Mouse (Mus musculus) ES-Bruce4 (cell line): ENCODE data around the gene Slc39a1. TPM values are rescaled to one million over a fixed set of nuclear protein-coding genes. Genes with fewer than 3 reads are reported as not detected.

Experiments used
- H3K27ac ChIP-seq: 2 replicates; pipeline ENCODE4 v1.5.1; 2012; ENCODE audit warnings: low read length, inconsistent platforms; ENCODE audit not compliant: insufficient read depth
- H3K27me3 ChIP-seq: 2 replicates; pipeline ENCODE4 v1.6.1; 2012; ENCODE audit warnings: mild to moderate bottlenecking, low read length, inconsistent platforms; ENCODE audit not compliant: control insufficient read depth, poor library complexity, insufficient read depth, severe bottlenecking
- H3K36me3 ChIP-seq: 2 replicates; pipeline ENCODE4 v1.6.1; 2012; ENCODE audit warnings: inconsistent platforms, mild to moderate bottlenecking, low read length, moderate library complexity; ENCODE audit not compliant: control insufficient read depth, poor library complexity, insufficient read depth, severe bottlenecking
- H3K4me1 ChIP-seq: one replicate; pipeline ENCODE4 v1.8.1; 2011; ENCODE audit warnings: low read length; ENCODE audit not compliant: control insufficient read depth, insufficient read depth
- H3K4me3 ChIP-seq: 2 replicates; pipeline ENCODE4 v1.5.1; 2011; ENCODE audit warnings: low read depth, mild to moderate bottlenecking, low read length
- H3K9ac ChIP-seq: 2 replicates; pipeline ENCODE4 v1.6.1; 2012; ENCODE audit warnings: low read depth, mild to moderate bottlenecking, inconsistent platforms; ENCODE audit not compliant: poor library complexity, severe bottlenecking
- H3K9me3 ChIP-seq: replicated peaks from 2 replicates; pipeline ENCODE4 v1.6.1; 2012; ENCODE audit warnings: mild to moderate bottlenecking, low read length, inconsistent platforms; ENCODE audit not compliant: control insufficient read depth, poor library complexity, insufficient read depth, severe bottlenecking
- CTCF ChIP-seq: IDR thresholded peaks from one replicate; pipeline ENCODE4 v1.8.1; 2011; ENCODE audit warnings: low read depth, low read length
- EP300 ChIP-seq: IDR thresholded peaks from 2 replicates; pipeline ENCODE4 v1.6.1; 2011; ENCODE audit warnings: low read depth, low read length; ENCODE audit not compliant: insufficient read depth
- POLR2A ChIP-seq: IDR thresholded peaks from one replicate; pipeline ENCODE4 v1.8.1; 2011; ENCODE audit warnings: low read length; ENCODE audit not compliant: insufficient read depth
- polyA plus RNA-seq: library from polyadenylated mRNA; stranded (reverse); fragments of >200 nt; gene quantifications from 2 replicates; pipeline ENCODE4 v1.2.4, GENCODE M21; 2011; ENCODE audit warnings: low read depth; ENCODE audit not compliant: missing spikeins, insufficient read depth, insufficient read length

The Slc39a1 gene
- polyA plus RNA-seq, 1 experiment = 62.4 TPM

DNA sequence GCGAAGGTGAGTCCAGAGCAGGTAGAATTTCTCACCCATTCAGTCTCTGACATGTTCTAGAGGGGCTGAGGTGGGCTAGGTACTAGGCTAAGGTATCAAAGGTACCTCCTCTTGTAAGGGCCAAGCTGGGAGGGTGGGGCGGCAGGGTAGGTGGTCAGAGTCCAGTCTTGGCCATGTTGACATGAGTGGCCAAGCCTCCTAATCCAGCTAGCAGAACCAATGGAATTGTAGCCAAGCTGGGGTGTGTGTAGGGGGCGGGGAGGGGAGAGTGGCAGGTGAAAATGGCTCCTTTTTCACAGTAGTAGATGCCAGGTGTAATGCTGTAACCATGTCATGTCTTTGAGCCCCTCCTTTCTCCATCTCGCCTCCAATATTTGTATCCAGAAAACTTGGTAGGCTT is 10.5 kb downstream of the Slc39a1 start:
- Histone ChIP-seq H3K9ac (no peak overlapping the region), H3K27me3 (no peaks in the 10 kb centered on the region), H3K9me3 (no peaks in the 10 kb centered on the region), H3K36me3 (peaks cover 15% of the 10 kb centered on the region), H3K27ac (no peak overlapping the region), H3K4me1 (no peaks in the 10 kb centered on the region), H3K4me3 (no peak overlapping the region)
- TF ChIP-seq POLR2A (no peak), EP300 (no peak), CTCF (no peak)

DNA sequence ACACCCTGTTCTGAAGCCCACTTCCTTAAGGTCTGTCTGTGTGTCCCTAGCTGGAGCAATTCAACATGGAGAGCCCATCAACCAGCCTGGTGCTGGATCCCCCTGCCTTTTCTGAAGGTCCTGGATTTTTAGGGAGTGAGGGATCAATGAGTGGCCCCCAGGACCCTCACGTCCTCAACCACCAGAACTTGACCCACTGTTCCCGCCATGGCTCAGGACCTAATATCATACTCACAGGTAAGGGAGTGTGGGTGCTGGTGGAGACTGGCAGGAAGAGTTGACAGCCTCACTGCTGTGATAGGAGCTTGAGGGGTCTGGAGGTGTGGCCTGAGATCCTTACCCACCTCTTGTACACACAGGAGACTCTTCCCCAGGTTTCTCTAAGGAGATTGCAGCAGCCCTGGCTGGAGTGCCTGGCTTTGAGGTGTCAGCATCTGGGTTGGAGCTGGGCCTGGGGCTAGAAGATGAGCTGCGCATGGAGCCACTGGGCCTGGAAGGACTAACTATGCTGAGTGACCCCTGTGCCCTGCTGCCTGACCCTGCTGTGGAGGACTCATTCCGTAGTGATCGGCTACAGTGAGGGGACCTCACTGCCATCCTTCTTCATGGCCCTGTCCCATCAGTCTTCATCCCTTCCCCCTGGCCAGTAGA is 15.3 kb downstream of the Slc39a1 start:
- Histone ChIP-seq H3K9me3 (no peaks in the 10 kb centered on the region), H3K4me1 (no peaks in the 10 kb centered on the region), H3K27me3 (no peaks in the 10 kb centered on the region), H3K4me3 (no peak overlapping the region), H3K27ac (no peak overlapping the region), H3K9ac (no peak overlapping the region), H3K36me3 (peaks cover 12% of the 10 kb centered on the region)
- TF ChIP-seq EP300 = no peak
- TF ChIP-seq POLR2A = no peak
- TF ChIP-seq CTCF = no peak

DNA sequence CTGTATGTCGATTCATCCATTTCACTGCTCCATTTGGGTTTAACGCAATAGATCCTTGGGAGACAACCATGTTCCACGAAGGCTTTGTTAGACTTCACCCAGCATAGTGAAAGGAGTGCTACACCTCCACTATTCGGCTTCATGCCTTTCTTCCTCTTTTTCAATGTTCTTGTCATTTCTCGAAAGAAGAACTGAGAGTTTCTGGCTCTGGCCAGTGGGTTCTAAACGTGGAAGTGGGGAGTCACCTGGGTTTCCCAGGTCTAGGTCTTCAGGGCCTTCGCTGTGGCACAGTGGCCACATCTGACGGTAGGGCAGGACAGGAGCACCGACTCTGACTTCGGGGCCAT is 16.7 kb downstream of the Slc39a1 start:
- no peaks in the 10 kb centered on the region for H3K27me3 ChIP-seq
- H3K9me3 ChIP-seq = no peaks in the 10 kb centered on the region
- H3K27ac ChIP-seq = no peak overlapping the region
- H3K4me1 ChIP-seq = no peaks in the 10 kb centered on the region
- TF ChIP-seq CTCF = no peak
- no peak for TF ChIP-seq POLR2A
- TF ChIP-seq EP300 = no peak
- no peak overlapping the region for H3K4me3 ChIP-seq
- H3K9ac ChIP-seq = no peak overlapping the region
- peaks cover 5% of the 10 kb centered on the region for H3K36me3 ChIP-seq

DNA sequence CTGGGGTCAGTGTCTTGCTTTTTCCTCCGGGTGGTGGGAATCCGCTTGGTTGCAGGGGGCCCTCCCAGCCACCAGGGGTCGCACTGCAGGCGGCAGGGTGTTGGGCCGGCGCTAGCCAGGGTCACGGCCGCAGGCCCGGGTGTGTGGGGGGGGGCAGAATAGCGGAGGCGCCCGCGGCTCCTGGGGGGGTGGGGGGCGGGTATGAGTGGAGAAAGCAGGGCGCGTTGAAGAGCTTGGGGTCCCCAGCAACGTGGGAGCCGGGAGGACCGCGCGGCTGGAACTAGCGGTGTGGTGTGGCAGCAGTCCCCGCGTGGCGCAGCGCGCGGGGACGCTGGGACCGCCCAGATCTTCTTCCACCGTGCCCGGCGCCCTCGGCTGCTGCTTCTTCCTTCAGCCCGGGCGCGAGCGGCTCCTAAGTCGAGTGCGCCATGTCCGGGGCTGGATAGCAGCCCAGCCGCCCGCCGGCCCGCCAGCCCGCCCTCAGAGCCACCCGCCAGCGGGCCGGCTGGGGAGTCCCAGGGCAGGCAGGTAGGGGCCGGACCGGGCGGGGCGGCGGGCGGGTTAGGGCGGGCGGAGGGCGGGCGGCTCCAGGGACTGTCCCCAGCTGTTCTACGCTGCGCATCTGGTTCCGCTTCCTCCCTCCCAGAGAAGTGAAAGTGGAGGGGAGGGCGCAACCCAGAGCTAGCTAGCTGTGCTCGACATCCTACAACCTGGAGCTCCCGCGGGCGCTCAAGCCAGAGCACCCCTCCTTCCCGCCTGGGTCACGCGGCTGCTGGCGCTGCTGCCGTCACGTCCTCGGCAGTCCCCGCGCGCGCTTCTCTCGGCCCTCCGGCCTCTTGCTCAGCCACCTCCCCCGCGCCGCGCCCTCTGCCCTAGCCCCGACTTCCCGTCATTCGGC is 17.3 kb downstream of the Slc39a1 start, which contains the start of gene Dennd4b:
TSS of gene Dennd4b (plus strand) at position 152 of the 898 bp plus-strand sequence.
- no peak for TF ChIP-seq POLR2A
- TF ChIP-seq CTCF = peak; percentile 89
- TF ChIP-seq EP300 = no peak
- H3K27ac ChIP-seq = peak within 1 kb of the TSS; percentile 37
- peak within 1 kb of the TSS; percentile 90 for H3K9ac ChIP-seq
- peaks cover 1% of the 10 kb centered on the region for H3K36me3 ChIP-seq
- H3K4me3 ChIP-seq = peak within 1 kb of the TSS; percentile 71
- H3K9me3 ChIP-seq = no peaks in the 10 kb centered on the region
- H3K4me1 ChIP-seq = no peaks in the 10 kb centered on the region
- no peaks in the 10 kb centered on the region for H3K27me3 ChIP-seq

DNA sequence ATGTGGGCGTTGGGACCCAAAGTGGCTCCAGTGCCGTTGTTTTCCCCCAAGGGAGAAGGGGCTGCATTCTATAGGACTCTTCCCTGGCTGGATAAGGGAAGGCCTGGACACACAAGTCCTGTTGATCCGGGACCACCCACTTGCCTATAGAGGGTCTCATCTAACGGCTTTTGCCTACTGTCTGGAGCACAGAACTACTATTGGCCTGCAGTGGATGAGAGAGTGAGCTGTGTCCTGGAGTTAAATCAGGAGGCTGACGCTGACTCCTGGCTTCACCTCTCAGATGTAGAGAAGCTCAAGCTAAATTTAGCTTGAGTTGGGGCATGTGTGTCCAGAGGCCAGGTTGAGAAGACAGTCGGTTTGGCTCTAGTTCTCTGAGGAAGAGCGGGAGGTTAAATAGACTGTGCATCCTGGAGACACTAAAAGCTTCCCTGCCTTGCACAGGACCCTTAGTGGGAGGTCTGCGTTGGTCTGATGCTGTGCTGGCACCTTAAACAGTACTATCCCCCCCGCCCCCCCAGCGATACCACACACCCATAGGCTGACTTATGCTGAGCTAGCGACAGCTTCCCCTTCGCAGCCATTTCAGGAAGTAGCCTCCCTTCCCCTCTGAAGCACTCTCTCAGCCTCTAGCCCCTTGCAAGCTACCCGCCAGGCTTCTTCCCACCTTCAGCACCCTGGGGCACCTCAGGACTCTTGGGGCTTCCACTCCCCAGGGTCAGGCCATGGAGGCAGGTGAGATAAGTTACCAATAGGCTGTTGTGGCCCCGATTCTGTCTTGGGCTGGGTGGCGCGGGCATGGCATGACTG is 18.2 kb downstream of the Slc39a1 start:
- H3K4me1 ChIP-seq = no peaks in the 10 kb centered on the region
- no peak for TF ChIP-seq POLR2A
- no peak for TF ChIP-seq EP300
- TF ChIP-seq CTCF = no peak
- H3K27ac ChIP-seq = peak overlapping the region; percentile 37
- peak overlapping the region; percentile 71 for H3K4me3 ChIP-seq
- H3K9ac ChIP-seq = peak overlapping the region; percentile 90
- H3K9me3 ChIP-seq = no peaks in the 10 kb centered on the region
- no peaks in the 10 kb centered on the region; the same call in 1 of the 2 replicates for H3K36me3 ChIP-seq
- no peaks in the 10 kb centered on the region for H3K27me3 ChIP-seq
